Mouse (Mus musculus): Measurements from ENCODE around the gene Slc47a1.

DNA sequence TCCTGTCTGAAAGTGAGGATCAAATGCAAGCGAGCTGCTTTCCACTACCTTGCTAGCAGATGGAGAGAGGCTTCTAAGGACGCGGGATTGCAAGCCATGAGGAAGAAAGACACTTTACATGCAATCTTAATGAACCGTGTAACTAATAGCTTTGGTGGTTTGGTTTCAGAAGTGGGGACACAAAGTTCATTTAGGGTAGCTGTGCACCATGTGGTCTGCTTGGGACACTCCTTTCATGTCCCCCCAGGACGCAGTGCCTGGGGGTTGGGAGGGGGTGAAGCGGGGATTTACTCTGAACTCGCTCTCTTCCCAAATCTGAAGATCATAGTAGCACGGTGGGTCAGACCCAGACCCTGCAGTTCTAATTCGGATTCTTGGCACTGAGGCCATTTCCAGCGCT is 36.2 kb downstream of the Slc47a1 start:
- TF ChIP-seq POLR2A (IDR thresholded peaks at IDR 0.05; ENCODE audit: extremely low read depth, insufficient read depth, low read length), result no peak
- no peak for TF ChIP-seq CTCF (IDR thresholded peaks at IDR 0.05; ENCODE audit: extremely low read depth, insufficient read depth, low read length)

Data from cortical plate, adult 2 months (tissue).